Mouse (Mus musculus): ENCODE results near the gene Ush1g. TPM values are rescaled to one million over a fixed set of nuclear protein-coding genes. Genes with fewer than 3 reads are reported as not detected.

Gene Ush1g
- polyA plus RNA-seq, 1 experiment, result not detected

- no peak for TF ChIP-seq GATA1 (IDR thresholded peaks at IDR 0.05; ENCODE audit: low read length)
These were observed 20.0 kb upstream of the Ush1g start for GRCm38 (mm10) chr11:115341866-115342265.

- TF ChIP-seq GATA1 (IDR thresholded peaks at IDR 0.05; ENCODE audit: low read length), result no peak
These were observed 19.4 kb upstream of the Ush1g start for GRCm38 (mm10) chr11:115341246-115341645.

DNA sequence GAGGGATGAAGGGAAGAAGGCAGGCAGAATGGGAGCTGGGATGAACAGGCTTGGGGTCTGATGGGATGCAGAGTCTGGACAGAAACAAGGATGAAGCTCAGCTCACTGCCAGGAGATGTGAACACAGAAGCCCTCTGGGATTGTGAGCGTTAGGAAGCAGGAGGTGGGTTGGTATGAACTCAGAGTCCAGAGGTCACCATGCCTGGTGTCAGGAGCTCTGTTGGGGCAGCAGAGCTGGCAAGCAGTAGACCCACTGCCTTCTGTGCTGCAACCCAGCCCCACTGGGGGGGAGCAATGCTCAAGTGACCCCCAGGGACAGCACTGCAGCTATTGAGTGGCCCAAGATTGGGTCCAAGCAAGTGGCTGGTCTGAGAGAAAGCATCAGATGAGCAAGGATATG is 16.0 kb upstream of the Ush1g start:
- no peak for TF ChIP-seq GATA1 (IDR thresholded peaks at IDR 0.05; ENCODE audit: low read length)

- no peak for TF ChIP-seq GATA1 (IDR thresholded peaks at IDR 0.05; ENCODE audit: low read length)
These were observed 15.5 kb upstream of the Ush1g start for GRCm38 (mm10) chr11:115337350-115337749.

DNA sequence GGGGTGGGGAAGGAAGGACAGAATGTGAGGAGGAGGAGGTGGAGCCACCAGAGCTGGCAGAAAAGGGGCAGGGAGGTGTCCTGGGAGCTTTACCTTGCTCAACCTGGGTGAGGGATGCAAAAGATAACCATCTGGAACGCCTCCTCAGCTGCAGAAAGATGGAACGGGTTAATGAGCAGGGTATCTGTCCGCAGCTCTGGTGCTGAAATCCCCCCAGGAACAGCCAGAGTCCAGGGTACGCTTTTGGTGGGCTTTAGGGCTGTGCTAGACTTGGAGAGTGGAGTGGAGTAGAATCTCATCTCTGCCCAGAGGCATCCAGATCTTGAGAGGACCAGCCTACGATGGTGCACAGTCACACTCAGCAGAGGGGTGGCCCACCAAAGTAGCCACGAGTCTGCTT is 14.3 kb upstream of the Ush1g start:
- TF ChIP-seq GATA1 (IDR thresholded peaks at IDR 0.05; ENCODE audit: low read length), result no peak

GRCm38 (mm10) chr11:115335223-115335622 is 13.4 kb upstream of the Ush1g start:
- no peak for TF ChIP-seq GATA1 (IDR thresholded peaks at IDR 0.05; ENCODE audit: low read length)

GRCm38 (mm10) chr11:115334531-115334930 is 12.7 kb upstream of the Ush1g start, which contains the start of gene Otop3:
Otop3 (plus strand) TSS chr11:115334731.
- TF ChIP-seq GATA1 (IDR thresholded peaks at IDR 0.05; ENCODE audit: low read length), result no peak

DNA sequence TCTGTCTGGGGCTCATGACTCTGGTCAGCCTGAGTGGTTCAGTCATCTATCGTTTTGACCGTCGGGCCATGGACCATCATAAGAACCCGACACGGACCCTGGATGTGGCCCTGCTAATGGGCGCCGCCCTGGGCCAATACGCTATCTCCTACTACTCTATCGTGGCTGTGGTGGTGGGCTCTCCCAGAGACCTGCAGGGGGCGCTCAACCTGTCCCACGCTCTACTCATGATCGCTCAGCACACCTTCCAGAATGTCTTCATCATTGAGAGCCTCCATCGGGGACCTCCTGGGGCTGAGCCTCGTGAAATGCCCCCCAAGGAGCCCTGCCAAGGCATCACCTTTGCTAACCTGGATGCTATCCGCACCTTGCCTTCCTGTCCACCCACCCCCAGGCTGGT is 7.5 kb upstream of the Ush1g start:
- TF ChIP-seq GATA1 (IDR thresholded peaks at IDR 0.05; ENCODE audit: low read length), result no peak

DNA sequence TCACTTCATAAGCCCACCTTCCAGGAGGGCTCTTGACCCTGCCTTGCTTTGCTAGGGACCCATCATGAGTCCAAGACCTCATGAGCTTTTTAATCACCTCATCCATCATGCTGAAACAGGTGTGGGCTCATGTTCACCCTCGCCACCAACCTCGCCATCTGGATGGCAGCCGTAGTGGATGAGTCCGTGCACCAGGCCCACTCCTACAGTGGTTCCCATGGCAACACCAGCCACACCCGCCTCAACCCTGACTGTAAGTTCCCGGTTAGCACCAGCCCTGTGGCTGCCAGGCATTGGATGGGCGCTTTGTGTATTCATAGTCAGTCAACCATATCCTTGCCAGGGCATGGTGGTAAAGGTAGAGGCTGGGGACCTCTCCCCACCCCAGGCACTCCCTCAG is 4.9 kb upstream of the Ush1g start:
- TF ChIP-seq GATA1 (IDR thresholded peaks at IDR 0.05; ENCODE audit: low read length), result no peak

DNA sequence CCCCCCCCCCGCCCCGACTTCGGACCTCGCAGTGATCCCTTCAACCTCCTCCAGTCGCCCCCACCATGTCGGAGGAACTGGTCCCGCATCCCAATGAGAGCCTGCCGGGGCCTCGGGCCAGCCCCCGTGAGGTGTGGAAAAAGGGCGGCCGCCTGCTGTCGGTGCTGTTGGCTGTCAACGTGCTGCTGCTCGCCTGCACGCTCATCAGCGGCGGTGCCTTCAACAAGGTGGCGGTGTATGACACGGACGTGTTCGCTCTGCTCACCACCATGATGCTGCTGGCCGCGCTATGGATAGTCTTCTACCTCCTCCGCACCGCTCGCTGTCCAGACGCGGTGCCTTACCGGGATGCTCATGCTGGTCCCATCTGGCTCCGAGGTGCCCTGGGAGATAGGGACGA is 1.5 kb upstream of the Ush1g start:
- no peak for TF ChIP-seq GATA1 (IDR thresholded peaks at IDR 0.05; ENCODE audit: low read length)

- TF ChIP-seq GATA1 (IDR thresholded peaks at IDR 0.05; ENCODE audit: low read length), result no peak
These were observed 2.0 kb downstream of the Ush1g start for GRCm38 (mm10) chr11:115319704-115320383.

GRCm38 (mm10) chr11:115318245-115319027 is 3.4 kb downstream of the Ush1g start:
- TF ChIP-seq GATA1 (IDR thresholded peaks at IDR 0.05; ENCODE audit: low read length), result no peak

DNA sequence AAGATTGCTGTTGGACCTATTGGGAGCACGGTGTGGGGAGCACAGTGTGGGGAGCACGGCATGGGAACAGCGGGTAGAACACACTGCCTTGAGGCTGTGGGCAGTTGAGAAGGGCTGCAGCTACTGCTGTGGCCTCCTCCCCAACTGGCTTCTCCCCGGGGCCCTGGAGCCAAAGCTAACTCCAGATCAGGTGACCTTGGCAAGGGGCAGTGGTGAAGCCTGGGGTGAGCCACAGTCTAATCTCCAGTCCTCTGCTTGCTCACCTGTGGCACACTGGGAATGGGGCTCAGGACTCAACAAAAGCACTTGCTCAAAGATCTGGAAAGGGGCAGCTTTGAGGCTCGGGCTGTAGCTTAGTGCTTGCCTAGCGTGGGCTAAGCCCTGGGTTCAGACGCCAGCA is 4.6 kb downstream of the Ush1g start:
- no peak for TF ChIP-seq GATA1 (IDR thresholded peaks at IDR 0.05; ENCODE audit: low read length)

GRCm38 (mm10) chr11:115314249-115314648 is 7.6 kb downstream of the Ush1g start:
- TF ChIP-seq GATA1 (IDR thresholded peaks at IDR 0.05; ENCODE audit: low read length), result no peak

DNA sequence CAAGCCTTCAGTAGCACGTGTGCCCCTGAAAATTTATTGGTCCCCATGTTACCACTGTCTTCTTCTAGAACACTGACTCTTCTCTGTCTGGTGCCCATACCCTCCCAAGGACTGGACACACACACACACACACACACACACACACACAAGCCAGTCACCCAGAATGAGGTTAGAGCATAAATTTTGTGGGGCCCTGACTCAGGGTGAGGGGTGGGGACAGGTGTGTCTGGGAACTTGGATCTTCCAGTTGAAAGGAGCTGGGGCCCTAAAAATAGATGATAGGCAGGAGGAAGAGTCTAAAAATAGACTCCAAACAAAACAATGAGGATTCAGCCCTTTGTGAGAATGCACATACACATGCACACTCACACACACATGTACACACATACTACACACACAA is 13.1 kb downstream of the Ush1g start:
- no peak for TF ChIP-seq GATA1 (IDR thresholded peaks at IDR 0.05; ENCODE audit: low read length)

GRCm38 (mm10) chr11:115306863-115307262 is 15.0 kb downstream of the Ush1g start, which contains the start of gene Otop2:
Otop2 (plus strand) TSS chr11:115307163.
- no peak for TF ChIP-seq GATA1 (IDR thresholded peaks at IDR 0.05; ENCODE audit: low read length)

DNA sequence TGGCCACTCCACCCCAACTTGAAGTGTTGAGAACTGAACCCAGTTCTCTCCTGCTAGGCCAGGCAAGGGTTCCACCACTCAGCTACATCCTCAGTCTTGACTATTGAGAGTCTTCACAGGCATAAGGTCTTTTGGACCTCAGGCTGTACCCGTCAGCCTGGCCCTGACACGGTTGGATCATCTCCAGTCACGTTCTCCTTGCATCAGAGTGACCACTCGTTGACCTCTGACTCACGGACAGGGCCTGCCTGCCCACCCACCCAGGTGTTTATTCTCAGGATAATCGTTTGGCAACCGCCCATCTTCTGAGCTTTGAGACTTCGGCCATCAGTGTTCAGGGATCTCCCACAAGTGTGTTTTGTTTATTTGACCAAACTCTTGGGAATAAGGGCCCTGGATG is 18.7 kb downstream of the Ush1g start:
- TF ChIP-seq GATA1 (IDR thresholded peaks at IDR 0.05; ENCODE audit: low read length), result no peak

Data from G1E-ER4 (cell line).